Mouse (Mus musculus) ES-E14 (cell line): ENCODE measurements around the gene Lrrc61.

ENCODE experiments used
- HCFC1 ChIP-seq: IDR thresholded peaks from 2 replicates; pipeline ENCODE4 v1.6.1; 2012; ENCODE audit warnings: low read length, inconsistent platforms, borderline replicate concordance; ENCODE audit not compliant: insufficient read depth
- MAFK ChIP-seq: IDR thresholded peaks from 2 replicates; pipeline ENCODE4 v1.6.1; 2014; ENCODE audit warnings: mild to moderate bottlenecking, low read depth, low read length, inconsistent platforms; ENCODE audit not compliant: insufficient read depth
- ZC3H11A ChIP-seq: IDR thresholded peaks from 2 replicates; pipeline ENCODE4 v1.6.1; 2012; ENCODE audit warnings: low read depth, mild to moderate bottlenecking, inconsistent platforms, low read length, borderline replicate concordance
- ZNF384 ChIP-seq: IDR thresholded peaks from 2 replicates; pipeline ENCODE4 v1.6.1; 2012; ENCODE audit warnings: low read depth, low read length, inconsistent platforms

DNA sequence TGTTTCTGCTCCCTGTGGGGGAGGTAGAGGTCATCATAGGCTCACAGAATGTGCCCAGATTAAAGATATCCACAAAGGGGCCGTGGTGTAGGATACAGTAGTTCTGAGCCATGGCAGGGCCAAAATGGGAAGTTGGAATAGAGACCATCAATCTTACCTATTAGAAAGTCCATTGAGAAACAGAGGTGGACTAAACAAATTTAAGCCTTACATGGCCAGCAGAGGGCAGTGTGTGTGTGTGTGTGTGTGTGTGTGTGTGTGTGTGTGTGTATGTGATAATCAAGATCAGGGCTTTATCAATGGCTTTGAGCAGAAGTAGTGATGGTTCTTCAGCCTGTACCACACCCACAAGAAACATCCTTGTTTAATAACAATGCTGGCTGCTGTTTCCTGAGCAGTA is 8.3 kb upstream of the Lrrc61 start:
- TF ChIP-seq ZNF384: no peak
- TF ChIP-seq ZC3H11A: no peak
- no peak for TF ChIP-seq MAFK
- TF ChIP-seq HCFC1: no peak
